Comparison of ENCODE assay signal across 8 mouse cellular contexts in genomic region chrX:98380247-98380905, GRCm38 (mm10).
DNase-seq lines count a peak whose midpoint lies in the region; ATAC-seq and TF ChIP-seq lines count a peak whose summit lies in the region.

No protein-coding gene starts in this region.

- no peaks in the 10 kb centered on the region for H3K36me3 ChIP-seq in kidney, postnatal 0 days (ENCODE audit: insufficient read depth, low read length)
- no peaks in the 10 kb centered on the region for H3K36me3 ChIP-seq in thymus, adult 2 months (ENCODE audit: control insufficient read depth, insufficient read depth, low read length)

- no peaks in the 10 kb centered on the region for H3K9me3 ChIP-seq in kidney, postnatal 0 days (replicated peaks; ENCODE audit: low read length)

- intact Hi-C loops in left cerebral cortex, adult 2 months (cut with DNase I), result loop anchor here (10.0 kb wide), 1 partner anchor 226 kb away; no protein-coding TSS in a partner anchor

- TF ChIP-seq POLR2A in thymus, adult 2 months (IDR thresholded peaks at IDR 0.05; ENCODE audit: control insufficient read depth, extremely low read depth, insufficient read depth, low read length, poor library complexity), result no peak

- no peak overlapping the region for H3K4me2 ChIP-seq in kidney, postnatal 0 days (ENCODE audit: low read length)

- no peak for ATAC-seq in kidney, postnatal 0 days (replicated peaks; ENCODE audit: low FRiP score, low read depth)

- no peak for DNase-seq in left cerebral cortex, adult 2 months (ENCODE audit: extremely low spot score in 1 of 2, low spot score in 2 of 2)
- no peak for DNase-seq in left cerebral cortex, adult 11 months (ENCODE audit: low spot score)
- DNase-seq in adrenal gland, postnatal 25 days, result peak; percentile 48
- DNase-seq in gastrocnemius, postnatal 25 days, result peak; percentile 53
- peak; percentile 56 for DNase-seq in kidney, postnatal 0 days (ENCODE audit: low spot score)
- peak; percentile 78 for DNase-seq in skeletal muscle tissue, adult 2 months (ENCODE audit: low read depth, low spot score)
- DNase-seq in neural tube, embryonic 10.5 days (ENCODE audit: extremely low spot score, low spot score), result no peak
- no peak for DNase-seq in thymus, adult 2 months

- H3K4me1 ChIP-seq in kidney, postnatal 0 days (replicated peaks; ENCODE audit: insufficient read depth, low read length), result no peaks in the 10 kb centered on the region
- no peaks in the 10 kb centered on the region for H3K4me1 ChIP-seq in thymus, adult 2 months (replicated peaks; ENCODE audit: control insufficient read depth, insufficient read depth, low read length)

- no peak overlapping the region for H3K9ac ChIP-seq in kidney, postnatal 0 days (ENCODE audit: low read depth, low read length)

- no peak overlapping the region for H3K4me3 ChIP-seq in left cerebral cortex, adult 2 months
- no peak overlapping the region for H3K4me3 ChIP-seq in kidney, postnatal 0 days (replicated peaks; ENCODE audit: low read depth, low read length)
- no peak overlapping the region for H3K4me3 ChIP-seq in thymus, adult 2 months (ENCODE audit: control insufficient read depth, insufficient read depth, low read length)

- WGBS in kidney, postnatal 0 days, result 54% methylated on average over 7 of the region's 7 CpGs
- WGBS in thymus, adult 2 months, result 48% methylated on average over 7 of the region's 7 CpGs

- H3K27ac ChIP-seq in left cerebral cortex, adult 2 months, result no peak overlapping the region
- H3K27ac ChIP-seq in kidney, postnatal 0 days, result no peak overlapping the region
- H3K27ac ChIP-seq in thymus, adult 2 months (ENCODE audit: control insufficient read depth, insufficient read depth, low read length), result no peak overlapping the region

- H3K27me3 ChIP-seq in kidney, postnatal 0 days (ENCODE audit: insufficient read depth, low read length), result no peaks in the 10 kb centered on the region
- H3K27me3 ChIP-seq in thymus, adult 2 months (ENCODE audit: control insufficient read depth, insufficient read depth, low read length), result no peaks in the 10 kb centered on the region

- peak; percentile 23 for TF ChIP-seq CTCF in left cerebral cortex, adult 2 months (IDR thresholded peaks at IDR 0.05)
- peak; percentile 56 for TF ChIP-seq CTCF in kidney, postnatal 0 days (IDR thresholded peaks at IDR 0.05; ENCODE audit: low read depth)
- TF ChIP-seq CTCF in thymus, adult 2 months (IDR thresholded peaks at IDR 0.05; ENCODE audit: borderline replicate concordance, control insufficient read depth, extremely low read depth, insufficient read depth, low read length, poor library complexity), result no peak

Comparison
In these comparisons a context has a peak if more than half of its experiments do, and no peak if none do; other contexts are left out.
1. DNase-seq: peak in adrenal gland, postnatal 25 days (single experiment), gastrocnemius, postnatal 25 days (single experiment), kidney, postnatal 0 days (single experiment) and skeletal muscle tissue, adult 2 months (single experiment); none in left cerebral cortex, adult 2 months (0 of 2), left cerebral cortex, adult 11 months (single experiment), neural tube, embryonic 10.5 days (single experiment) and thymus, adult 2 months (single experiment).